Mouse (Mus musculus) layer of hippocampus, adult 11-12 months (tissue): Measurements from ENCODE around the gene Sertad3.
"Not testable (repeated sequence)": the region's sequence is repeated elsewhere in the genome, so short reads cannot be mapped to it uniquely, and the experiment has no call there.

Experiments
- DNase-seq: peaks from one replicate; pipeline ENCODE4 v3.0.0; 2022; ENCODE audit warnings: low spot score

Gene Sertad3

DNA sequence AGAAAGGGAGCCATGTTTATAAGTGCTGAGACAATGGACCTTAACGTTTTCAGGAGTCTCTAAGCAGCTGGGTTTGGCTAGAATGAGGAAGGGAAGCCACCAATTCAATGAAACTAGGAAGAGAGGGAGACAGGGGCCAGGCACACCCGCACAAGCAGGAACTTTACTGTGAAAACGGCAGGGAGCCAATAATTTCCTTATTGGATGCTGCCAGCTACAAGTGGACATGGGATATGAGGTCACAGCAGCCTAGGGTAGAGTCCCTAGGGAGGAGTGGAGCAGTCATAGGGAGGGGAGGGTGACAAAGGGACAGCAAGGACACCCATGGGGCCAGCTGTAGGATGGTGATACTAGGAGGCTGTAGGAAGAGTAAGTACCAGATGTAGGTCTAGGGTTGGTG is 19.5 kb downstream of the Sertad3 start:
- DNase-seq: no peak

GRCm38 (mm10) chr7:27493450-27493849 is 19.9 kb downstream of the Sertad3 start:
- DNase-seq: no peak

DNA sequence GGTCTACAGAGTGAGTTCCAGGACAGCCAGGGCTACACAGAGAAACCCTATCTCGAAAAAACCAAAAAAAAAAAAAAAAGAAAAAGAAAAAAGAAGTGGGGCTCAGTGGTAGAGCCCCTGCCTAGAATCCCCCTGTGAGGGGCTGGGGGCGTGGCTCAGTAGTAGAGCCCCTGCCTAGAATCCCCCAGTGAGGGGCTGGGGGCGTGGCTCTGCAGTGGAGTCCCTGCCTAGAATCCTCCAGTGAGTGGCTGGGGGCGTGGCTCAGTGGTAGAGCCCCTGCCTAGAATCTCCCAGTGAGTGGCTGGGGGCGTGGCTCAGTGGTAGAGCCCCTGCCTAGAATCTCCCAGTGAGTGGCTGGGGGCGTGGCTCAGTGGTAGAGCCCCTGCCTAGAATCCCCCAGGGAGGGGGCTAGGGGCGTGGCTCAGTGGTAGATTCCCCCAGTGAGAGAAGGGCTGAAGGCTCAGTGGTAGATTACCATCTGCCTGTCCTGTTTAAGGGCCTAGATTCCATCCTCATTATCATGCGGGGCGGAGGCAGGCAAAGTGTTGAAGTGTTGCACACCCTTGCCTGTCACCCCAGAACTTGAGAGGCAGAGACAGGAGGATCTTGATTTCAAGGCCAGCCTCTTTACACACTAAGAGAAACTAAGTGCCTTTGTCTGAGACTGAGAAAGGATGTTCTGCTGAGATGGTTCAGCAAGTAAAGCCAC is 21.2 kb downstream of the Sertad3 start:
- not testable (repeated sequence) for DNase-seq

GRCm38 (mm10) chr7:27499036-27499435 is 25.5 kb downstream of the Sertad3 start, which contains the start of gene Prx:
Gene Prx (plus strand): TSS chr7:27499324.
- DNase-seq: no peak

GRCm38 (mm10) chr7:27501620-27502019 is 28.1 kb downstream of the Sertad3 start:
- no peak for DNase-seq

- no peak for DNase-seq
Measured at GRCm38 (mm10) chr7:27506765-27507370, 33.3 kb downstream of the Sertad3 start.

- peak; percentile 93 for DNase-seq
Measured at GRCm38 (mm10) chr7:27507711-27508647, 34.4 kb downstream of the Sertad3 start.

GRCm38 (mm10) chr7:27508648-27509005 is 35.1 kb downstream of the Sertad3 start:
- DNase-seq: peak; percentile 60

DNA sequence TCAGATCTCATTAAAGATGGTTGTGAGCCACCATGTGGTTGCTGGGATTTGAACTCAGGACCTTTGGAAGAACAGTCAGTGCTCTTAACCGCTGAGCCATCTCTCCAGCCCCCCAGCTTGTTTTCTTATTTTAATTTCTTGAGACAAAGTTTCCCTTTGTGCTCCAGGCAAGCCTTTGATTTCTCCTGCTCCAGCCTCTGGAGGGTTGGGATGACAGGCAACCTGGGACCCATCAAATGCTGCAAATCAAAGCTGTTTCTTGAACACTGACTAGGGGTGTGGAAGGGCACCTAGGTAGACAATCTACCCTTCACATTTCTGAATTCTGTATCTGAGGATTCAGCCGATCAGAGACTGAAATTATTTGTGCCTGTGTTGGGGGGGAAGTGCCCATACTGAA is 37.2 kb downstream of the Sertad3 start:
- no peak for DNase-seq

DNA sequence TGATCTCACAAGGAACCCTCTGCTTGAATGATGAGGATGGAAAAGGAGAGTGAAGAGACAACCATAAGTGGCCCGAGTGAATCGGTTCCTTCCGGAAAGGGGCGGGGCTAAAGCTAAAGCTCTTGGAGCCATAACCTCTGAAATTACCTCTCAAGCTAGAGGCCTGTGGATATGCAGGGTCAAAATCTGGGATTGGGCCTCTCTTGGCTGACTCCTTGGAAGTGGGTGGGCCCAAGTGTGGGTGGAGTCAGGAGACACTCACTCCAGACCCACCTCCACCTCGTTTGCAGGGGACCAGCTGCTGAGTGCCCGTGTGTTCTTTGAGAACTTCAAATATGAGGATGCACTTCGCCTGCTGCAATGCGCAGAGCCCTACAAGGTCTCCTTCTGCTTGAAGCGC is 41.4 kb downstream of the Sertad3 start:
- DNase-seq: no peak

DNA sequence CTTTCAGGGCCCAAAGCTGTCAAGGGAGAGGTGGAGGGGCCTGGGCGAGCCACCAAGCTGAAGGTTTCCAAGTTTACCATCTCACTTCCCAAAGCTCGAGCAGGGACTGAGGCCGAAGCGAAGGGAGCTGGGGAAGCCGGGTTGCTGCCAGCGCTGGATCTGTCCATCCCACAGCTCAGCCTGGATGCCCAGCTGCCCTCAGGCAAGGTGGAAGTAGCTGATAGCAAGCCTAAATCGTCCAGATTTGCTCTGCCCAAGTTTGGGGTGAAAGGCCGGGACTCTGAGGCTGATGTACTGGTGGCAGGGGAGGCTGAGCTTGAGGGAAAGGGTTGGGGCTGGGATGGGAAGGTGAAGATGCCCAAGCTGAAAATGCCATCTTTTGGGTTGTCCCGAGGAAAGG is 44.7 kb downstream of the Sertad3 start:
- no peak for DNase-seq

DNA sequence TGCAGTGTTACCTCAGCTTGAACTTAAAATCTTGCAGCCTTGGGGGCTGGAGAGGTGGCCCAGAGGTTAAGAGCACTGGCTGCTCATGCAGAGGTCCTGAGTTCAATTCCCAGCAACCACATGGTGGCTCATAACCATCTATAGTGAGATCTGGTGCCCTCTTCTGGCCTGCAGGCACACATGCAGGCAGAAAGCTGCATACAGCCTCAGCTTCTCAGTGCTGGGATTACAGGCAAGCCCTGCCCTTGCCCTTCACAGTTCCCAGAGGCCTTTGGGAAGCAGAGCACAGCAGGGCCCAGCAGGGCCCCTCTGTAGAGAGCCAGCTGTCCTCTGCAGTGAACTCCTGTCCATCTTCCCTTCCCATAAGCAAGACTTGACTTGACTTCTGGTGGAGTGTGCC is 46.5 kb downstream of the Sertad3 start:
- no peak for DNase-seq

- DNase-seq: no peak
Measured at GRCm38 (mm10) chr7:27520599-27520998, 47.0 kb downstream of the Sertad3 start.

- DNase-seq: no peak
Measured at GRCm38 (mm10) chr7:27522967-27523366, 49.4 kb downstream of the Sertad3 start, which contains the start of gene Hipk4. Gene Hipk4 (plus strand): TSS chr7:27523267.

DNA sequence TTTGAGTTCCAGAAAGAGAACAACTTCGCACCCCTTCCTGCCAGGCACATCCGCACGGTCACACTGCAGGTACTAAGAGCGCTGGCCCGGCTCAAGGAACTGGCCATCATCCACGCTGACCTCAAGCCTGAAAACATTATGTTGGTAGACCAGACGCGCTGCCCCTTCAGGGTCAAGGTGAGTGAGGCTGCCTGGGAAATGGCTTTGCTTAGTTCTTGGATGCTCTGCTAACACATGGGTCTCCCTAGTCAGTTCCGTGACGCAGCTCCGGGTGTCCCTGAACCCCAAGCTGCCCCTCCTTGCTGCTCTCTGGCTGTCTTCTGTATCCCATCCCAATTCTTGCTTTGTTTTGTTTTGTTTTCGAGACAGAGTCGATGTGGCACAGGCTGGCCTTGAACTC is 50.2 kb downstream of the Sertad3 start:
- no peak for DNase-seq

- peak; percentile 82 for DNase-seq
Measured at GRCm38 (mm10) chr7:27526039-27526827, 52.7 kb downstream of the Sertad3 start.
